Mouse (Mus musculus) liver, embryonic 14.5 days (tissue): Measurements from ENCODE around the gene Tpm3. TPM values are rescaled to one million over a fixed set of nuclear protein-coding genes. Genes with fewer than 3 reads are reported as not detected.
A peak's percentile ranks its signal among the peaks of the same experiment; 100 is the strongest.

Source experiments
- ATAC-seq: fragments of 200-750 bp; cut with Nextera tagmentation; 2 replicates; pipeline ENCODE4 v1.8.0; 2017; ENCODE audit warnings: moderate number of reproducible peaks, mild to moderate bottlenecking, moderate library complexity; ENCODE audit not compliant: insufficient read depth
- DNase-seq, 3 experiments: peaks; one replicate each; pipeline ENCODE4 v3.0.0-alpha.2; 2012 to 2013; ENCODE audit warnings: low read depth in 3 of 3, low spot score in 3 of 3
- H3K27ac ChIP-seq: fragments of 300-500 bp; sonication (generic); 2 replicates; pipeline ENCODE4 v1.5.1; 2014; ENCODE audit warnings: moderate library complexity, mild to moderate bottlenecking, control low read depth, inconsistent platforms
- H3K27me3 ChIP-seq: fragments of 300-500 bp; sonication (generic); 2 replicates; pipeline ENCODE4 v1.6.1; 2014; ENCODE audit warnings: mild to moderate bottlenecking, low read length, moderate library complexity; ENCODE audit not compliant: control insufficient read depth, insufficient read depth
- H3K36me3 ChIP-seq: fragments of 300-500 bp; sonication (generic); replicated peaks from 2 replicates; pipeline ENCODE4 v1.6.1; 2014; ENCODE audit warnings: low read depth; ENCODE audit not compliant: control insufficient read depth, insufficient read depth
- H3K4me1 ChIP-seq, 2 experiments: fragments of 200-500 bp in 1 of 2; fragments of 300-500 bp in 1 of 2; sonication (generic) in 1 of 2; replicated peaks; 2 replicates each; pipeline ENCODE4 v1.6.1; 2012 to 2014; ENCODE audit warnings: antibody characterized with exemption in 1 of 2, inconsistent platforms in 1 of 2, low read length in 1 of 2; ENCODE audit not compliant: control insufficient read depth in 2 of 2, insufficient read depth in 2 of 2
- H3K4me2 ChIP-seq: fragments of 300-500 bp; sonication (generic); 2 replicates; pipeline ENCODE4 v1.6.1; 2014; ENCODE audit warnings: low read depth, mild to moderate bottlenecking, control low read depth, moderate library complexity
- H3K4me3 ChIP-seq, 2 experiments: fragments of 200-500 bp in 1 of 2; fragments of 300-500 bp in 1 of 2; sonication (generic) in 1 of 2; 2 replicates each; pipeline ENCODE4 v1.5.1; 2012 to 2014; ENCODE audit warnings: low read depth in 2 of 2, low read length in 2 of 2, mild to moderate bottlenecking in 2 of 2, control low read depth in 1 of 2, inconsistent platforms in 1 of 2, moderate library complexity in 1 of 2; ENCODE audit not compliant: insufficient read depth in 1 of 2
- H3K9ac ChIP-seq: fragments of 300-500 bp; sonication (generic); replicated peaks from 2 replicates; pipeline ENCODE4 v1.6.1; 2014; ENCODE audit warnings: mild to moderate bottlenecking, control low read depth, moderate library complexity
- H3K9me3 ChIP-seq: fragments of 300-500 bp; sonication (generic); 2 replicates; pipeline ENCODE4 v1.6.1; 2016; ENCODE audit warnings: low read length, mixed read lengths; ENCODE audit not compliant: control insufficient read depth
- CTCF ChIP-seq: IDR thresholded peaks from 2 replicates; pipeline ENCODE4 v1.5.1; 2016; ENCODE audit warnings: antibody characterized with exemption, low read depth, control low read depth
- EP300 ChIP-seq: IDR thresholded peaks from 2 replicates; pipeline ENCODE4 v1.6.1; 2016; ENCODE audit warnings: antibody characterized with exemption, low read depth
- WGBS: fragments of 180-500 bp; shearing (Covaris S2); extraction: QIAGEN DNeasy Blood & Tissue Kit; methylation state at CpG from one replicate; pipeline ENCODE4 v1.1.7; 2014; ENCODE audit not compliant: insufficient replicate concordance; 5-methylcytosine and 5-hydroxymethylcytosine counted together
- polyA plus RNA-seq, 2 experiments: library from polyadenylated mRNA; depleted of rRNA in 1 of 2; stranded (reverse) in 1 of 2; unstranded in 1 of 2; fragments of >200 nt; fragmentation: Nextera tagmentation in 1 of 2; extraction: Ambion mirVana in 1 of 2; gene quantifications; 2 replicates each; pipeline versions ENCODE4 v1.2.1 to v1.2.3; 2012 to 2014

Tpm3 gene
- polyA plus RNA-seq, 2 experiments, result 86.2 to 153 TPM

GRCm38 (mm10) chr3:90067851-90068250 is 4.6 kb upstream of the Tpm3 start:
- Histone ChIP-seq H3K36me3 (no peaks in the 10 kb centered on the region), H3K27me3 (no peaks in the 10 kb centered on the region), H3K4me2 (no peak overlapping the region), H3K27ac (no peak overlapping the region), H3K4me3 (no peak overlapping the region), H3K9ac (no peak overlapping the region), H3K4me1 (no peaks in the 10 kb centered on the region), H3K9me3 (no peaks in the 10 kb centered on the region)
- TF ChIP-seq EP300 (no peak), CTCF (no peak)
- DNase-seq (no peak), ATAC-seq (no peak)
- 78% methylated on average over 4 of the region's 4 CpGs for WGBS

DNA sequence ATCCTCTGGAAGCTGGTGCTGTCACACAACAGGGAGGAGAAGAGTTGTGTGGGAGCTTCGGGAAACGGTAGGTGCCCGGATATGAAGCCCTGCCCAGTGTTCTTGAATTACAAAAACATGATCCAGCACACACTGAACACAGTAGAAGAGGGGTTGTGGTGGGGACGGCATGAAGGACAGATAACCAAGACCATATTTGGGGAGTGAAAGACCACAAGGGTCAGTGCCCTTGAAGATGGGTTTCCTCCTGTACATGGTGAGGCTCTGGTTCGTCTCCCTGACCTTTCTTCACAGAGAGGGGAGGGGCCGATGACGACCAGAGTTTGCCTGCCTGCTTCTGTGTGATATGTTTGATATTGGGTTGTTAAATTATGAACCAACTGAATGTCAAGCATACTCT is 2.8 kb upstream of the Tpm3 start:
- no peaks in the 10 kb centered on the region for H3K36me3 ChIP-seq
- H3K4me2 ChIP-seq, result no peak overlapping the region
- H3K4me3 ChIP-seq, result no peak overlapping the region
- H3K9ac ChIP-seq, result no peak overlapping the region
- H3K27ac ChIP-seq, result no peak overlapping the region
- DNase-seq (no peak), ATAC-seq (no peak)
- H3K4me1 ChIP-seq, result no peaks in the 10 kb centered on the region
- WGBS, result 47% methylated on average over 7 of the region's 7 CpGs
- H3K9me3 ChIP-seq, result no peaks in the 10 kb centered on the region
- H3K27me3 ChIP-seq, result no peaks in the 10 kb centered on the region
- TF ChIP-seq EP300 (no peak), CTCF (no peak)

- H3K9me3 ChIP-seq, result no peaks in the 10 kb centered on the region
- H3K4me2 ChIP-seq, result no peak overlapping the region
- TF ChIP-seq EP300 (no peak), CTCF (peak; percentile 86)
- no peaks in the 10 kb centered on the region for H3K27me3 ChIP-seq
- H3K4me1 ChIP-seq, result peaks cover 18 to 19% of the 10 kb centered on the region in 2 experiments
- WGBS, result 29% methylated on average over 5 of the region's 5 CpGs
- H3K4me3 ChIP-seq, result no peak overlapping the region
- DNase-seq, result peak; percentile 63 to 70 (median 66)
- no peaks in the 10 kb centered on the region for H3K36me3 ChIP-seq
- ATAC-seq, result no peak
- no peak overlapping the region for H3K9ac ChIP-seq
- H3K27ac ChIP-seq, result no peak overlapping the region
Observed at GRCm38 (mm10) chr3:90076921-90077716, 4.7 kb downstream of the Tpm3 start.

DNA sequence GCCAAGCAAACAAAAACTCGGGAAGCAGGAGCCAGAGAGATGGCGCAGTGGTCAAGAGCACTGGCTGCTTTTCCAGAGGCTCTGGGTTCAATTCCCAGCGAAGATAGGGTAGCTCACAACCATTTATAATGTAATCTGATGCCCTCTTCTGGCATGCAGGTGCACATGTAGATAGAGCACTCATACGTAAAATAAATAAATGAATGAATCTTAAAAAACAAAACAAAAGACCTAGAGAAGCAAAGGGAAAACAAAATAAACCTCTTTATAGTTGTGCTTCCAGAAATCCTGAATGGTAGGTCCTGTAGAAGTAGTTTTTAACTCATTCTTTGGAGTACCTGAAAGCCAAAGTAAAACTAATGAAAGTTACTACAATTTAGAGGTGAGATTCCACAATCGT is 5.8 kb downstream of the Tpm3 start:
- DNase-seq (no peak), ATAC-seq (no peak)
- H3K4me1 ChIP-seq, result peaks cover 18 to 28% of the 10 kb centered on the region in 2 experiments
- H3K27ac ChIP-seq, result no peak overlapping the region
- no peak overlapping the region for H3K4me2 ChIP-seq
- H3K9me3 ChIP-seq, result no peaks in the 10 kb centered on the region
- H3K27me3 ChIP-seq, result no peaks in the 10 kb centered on the region
- 40% methylated on average over 5 of the region's 5 CpGs for WGBS
- no peak for TF ChIP-seq EP300
- no peak for TF ChIP-seq CTCF
- H3K36me3 ChIP-seq, result no peaks in the 10 kb centered on the region
- H3K4me3 ChIP-seq, result no peak overlapping the region
- H3K9ac ChIP-seq, result no peak overlapping the region

GRCm38 (mm10) chr3:90079133-90079762 is 6.8 kb downstream of the Tpm3 start:
- TF ChIP-seq CTCF (peak; percentile 32; the same call in 1 of the 2 replicates), EP300 (no peak)
- H3K9ac ChIP-seq, result peak overlapping the region; percentile 94
- H3K27me3 ChIP-seq, result no peaks in the 10 kb centered on the region
- peak overlapping the region; percentile 68 for H3K4me2 ChIP-seq
- under 1% methylated on average over 32 of the region's 33 CpGs for WGBS
- DNase-seq (peak; percentile 93 to 94 (median 93)), ATAC-seq (peak; percentile 91)
- H3K36me3 ChIP-seq, result no peaks in the 10 kb centered on the region
- peaks cover 27 to 38% of the 10 kb centered on the region in 2 experiments for H3K4me1 ChIP-seq
- H3K4me3 ChIP-seq, result peak overlapping the region; percentile 75 to 88
- no peaks in the 10 kb centered on the region for H3K9me3 ChIP-seq
- H3K27ac ChIP-seq, result peak overlapping the region; percentile 96
